Mouse (Mus musculus) limb, embryonic 12.5 days (tissue): ENCODE results near the gene Mfsd12. TPM values are rescaled to one million over a fixed set of nuclear protein-coding genes. Genes with fewer than 3 reads are reported as not detected.

Source experiments
- ATAC-seq: fragments of 200-750 bp; cut with Nextera tagmentation; 2 replicates; pipeline ENCODE4 v1.8.0; 2017; ENCODE audit warnings: low read depth, moderate TSS enrichment; ENCODE audit not compliant: insufficient number of reproducible peaks, insufficient read depth, low FRiP score, low TSS enrichment
- H3K27ac ChIP-seq: fragments of 300-500 bp; sonication (generic); 2 replicates; pipeline ENCODE4 v1.5.1; 2016; ENCODE audit warnings: mild to moderate bottlenecking, moderate library complexity
- H3K27me3 ChIP-seq: fragments of 300-500 bp; sonication (generic); 2 replicates; pipeline ENCODE4 v1.6.1; 2016; ENCODE audit warnings: mild to moderate bottlenecking, moderate library complexity
- H3K36me3 ChIP-seq: fragments of 300-500 bp; sonication (generic); 2 replicates; pipeline ENCODE4 v1.6.1; 2016; ENCODE audit warnings: mild to moderate bottlenecking, moderate library complexity
- H3K4me1 ChIP-seq: fragments of 300-500 bp; sonication (generic); replicated peaks from 2 replicates; pipeline ENCODE4 v1.6.1; 2016
- H3K4me2 ChIP-seq: fragments of 300-500 bp; sonication (generic); 2 replicates; pipeline ENCODE4 v1.6.1; 2016; ENCODE audit warnings: mild to moderate bottlenecking, moderate library complexity
- H3K4me3 ChIP-seq: fragments of 300-500 bp; sonication (generic); replicated peaks from 2 replicates; pipeline ENCODE4 v1.5.1; 2016; ENCODE audit warnings: mild to moderate bottlenecking
- H3K9ac ChIP-seq: fragments of 300-500 bp; sonication (generic); replicated peaks from 2 replicates; pipeline ENCODE4 v1.6.1; 2016; ENCODE audit warnings: mild to moderate bottlenecking, moderate library complexity
- H3K9me3 ChIP-seq: fragments of 300-500 bp; sonication (generic); 2 replicates; pipeline ENCODE4 v1.6.1; 2016; ENCODE audit warnings: mild to moderate bottlenecking, moderate library complexity
- WGBS: fragments of 180-500 bp; shearing (Covaris S2); methylation state at CpG from one replicate; pipeline ENCODE4 v1.1.7; 2016; 5-methylcytosine and 5-hydroxymethylcytosine counted together
- polyA plus RNA-seq: library from polyadenylated mRNA; unstranded; fragments of >200 nt; fragmentation: Nextera tagmentation; extraction: Ambion mirVana; gene quantifications from 2 replicates; pipeline ENCODE4 v1.2.1, GENCODE M21; 2016

Mfsd12 gene
- polyA plus RNA-seq, 1 experiment from 2014 or later: 13.3 TPM

DNA sequence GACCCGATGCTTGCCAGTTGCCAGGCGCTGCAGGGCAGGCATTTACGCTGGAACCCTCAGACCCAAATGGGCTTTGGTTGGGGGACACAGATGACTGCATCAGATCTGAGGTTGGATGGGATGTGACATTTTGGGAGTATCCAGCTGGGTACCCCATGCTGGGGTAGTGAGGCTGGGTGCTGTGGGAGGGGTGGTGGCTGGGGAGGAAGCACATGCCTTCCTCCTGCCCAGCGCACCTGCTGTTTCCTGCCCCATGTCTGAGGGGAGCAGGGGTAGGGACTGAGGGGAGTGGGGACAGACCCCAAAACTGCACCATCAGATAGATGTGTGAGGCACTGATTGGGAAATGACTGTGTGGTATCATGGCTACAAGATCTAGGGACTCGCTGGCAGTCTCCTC lies 39.5 kb downstream of the Mfsd12 start:
- H3K4me2 ChIP-seq: no peak overlapping the region
- H3K9me3 ChIP-seq: no peaks in the 10 kb centered on the region
- H3K9ac ChIP-seq: no peak overlapping the region; the same call in 1 of the 2 replicates
- peaks cover 37% of the 10 kb centered on the region for H3K36me3 ChIP-seq
- H3K4me1 ChIP-seq: peaks cover 46% of the 10 kb centered on the region
- no peak overlapping the region for H3K4me3 ChIP-seq
- ATAC-seq: no peak
- 74% methylated on average over 5 of the region's 5 CpGs for WGBS
- peaks cover 13% of the 10 kb centered on the region for H3K27me3 ChIP-seq
- H3K27ac ChIP-seq: 0 out of 2 replicates have a peak overlapping the region, but pooled peaks have one; percentile 17

DNA sequence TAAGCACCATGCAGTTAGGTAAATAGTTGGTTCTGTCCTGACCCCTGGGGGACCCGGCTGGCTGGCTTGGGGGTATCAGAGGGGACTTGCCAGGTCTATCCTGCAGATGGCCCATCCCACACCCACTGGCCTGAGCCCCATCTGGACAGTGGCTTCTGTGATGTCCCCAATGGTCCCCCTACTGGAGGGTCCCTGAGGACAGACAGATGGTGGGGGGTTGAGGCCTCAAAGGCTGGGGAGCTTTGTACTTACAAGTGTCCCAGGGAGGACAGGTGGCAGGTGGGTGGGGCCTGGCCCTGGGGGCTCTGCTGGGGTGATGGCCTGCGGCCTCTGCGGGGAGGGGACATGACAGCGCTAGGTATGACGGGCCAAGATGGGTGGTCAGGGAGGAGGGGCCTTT lies 42.0 kb downstream of the Mfsd12 start:
- Histone ChIP-seq H3K27ac (no peak overlapping the region), H3K4me3 (no peak overlapping the region), H3K4me1 (peaks cover 57% of the 10 kb centered on the region), H3K4me2 (no peak overlapping the region), H3K36me3 (peaks cover 37% of the 10 kb centered on the region), H3K27me3 (peaks cover 18% of the 10 kb centered on the region), H3K9ac (no peak overlapping the region), H3K9me3 (no peaks in the 10 kb centered on the region)
- ATAC-seq: no peak
- WGBS: 58% methylated on average over 5 of the region's 5 CpGs

DNA sequence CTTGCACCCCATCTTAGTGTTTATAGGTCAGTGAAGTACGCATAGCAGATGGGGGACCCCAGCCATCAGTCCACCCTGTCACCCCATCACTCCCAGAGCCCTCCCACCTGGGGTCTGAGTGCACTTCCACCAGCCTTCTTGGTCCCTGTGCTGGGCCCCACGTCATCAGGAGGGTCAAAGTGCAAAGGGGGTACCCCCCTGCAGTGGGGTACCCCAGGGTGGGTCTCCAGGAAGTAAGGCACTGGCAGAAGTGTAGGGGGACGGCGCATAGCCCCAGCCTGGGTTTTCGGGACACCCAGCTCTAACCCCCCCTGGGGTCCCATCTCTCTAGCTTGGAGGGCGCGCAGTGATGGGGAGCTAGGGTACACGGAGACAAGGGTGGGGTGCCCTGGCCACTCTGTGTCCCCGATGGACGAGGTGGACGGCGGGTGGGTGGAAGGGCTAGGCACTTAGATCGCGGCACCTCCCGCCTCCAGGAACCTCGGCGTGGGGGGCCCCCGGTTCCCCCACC lies 42.6 kb downstream of the Mfsd12 start:
- peak overlapping the region; percentile 32 for H3K4me2 ChIP-seq
- H3K4me3 ChIP-seq: no peak overlapping the region
- H3K27ac ChIP-seq: no peak overlapping the region
- H3K36me3 ChIP-seq: peaks cover 42% of the 10 kb centered on the region
- H3K27me3 ChIP-seq: peaks cover 24% of the 10 kb centered on the region
- 76% methylated on average over 18 of the region's 18 CpGs for WGBS
- peaks cover 62% of the 10 kb centered on the region for H3K4me1 ChIP-seq
- ATAC-seq: no peak
- no peak overlapping the region for H3K9ac ChIP-seq
- no peaks in the 10 kb centered on the region for H3K9me3 ChIP-seq

GRCm38 (mm10) chr10:81400371-81401204 lies 43.3 kb downstream of the Mfsd12 start:
- Histone ChIP-seq H3K36me3 (peaks cover 50% of the 10 kb centered on the region), H3K9me3 (no peaks in the 10 kb centered on the region), H3K9ac (no peak overlapping the region), H3K4me1 (peaks cover 64% of the 10 kb centered on the region), H3K4me2 (peak overlapping the region; percentile 32), H3K4me3 (no peak overlapping the region), H3K27me3 (peaks cover 29% of the 10 kb centered on the region), H3K27ac (peak overlapping the region; percentile 94)
- 50% methylated on average over 22 of the region's 22 CpGs for WGBS
- no peak for ATAC-seq

DNA sequence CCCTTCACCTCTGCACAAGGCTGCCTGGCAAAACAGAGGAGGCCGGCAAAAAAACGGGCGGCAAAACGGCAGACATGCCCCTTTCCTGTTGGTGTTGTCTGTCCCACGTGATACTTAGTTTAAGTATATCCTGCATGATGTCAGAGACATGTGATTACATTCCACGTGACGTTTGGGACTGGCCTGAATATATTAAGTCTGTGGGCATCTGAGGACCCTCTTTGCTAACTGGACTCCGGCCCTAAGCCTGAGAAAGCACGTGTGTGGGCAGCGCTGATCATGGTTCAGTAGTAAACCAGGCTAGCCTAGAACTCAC lies 43.9 kb downstream of the Mfsd12 start:
- Histone ChIP-seq H3K27ac (peak overlapping the region; percentile 94), H3K4me3 (no peak overlapping the region), H3K4me1 (peaks cover 67% of the 10 kb centered on the region), H3K27me3 (peaks cover 35% of the 10 kb centered on the region), H3K9me3 (no peaks in the 10 kb centered on the region), H3K4me2 (peak overlapping the region; percentile 50; the same call in 1 of the 2 replicates), H3K36me3 (peaks cover 55% of the 10 kb centered on the region), H3K9ac (no peak overlapping the region)
- peak; percentile 3; the same call in 1 of the 2 replicates for ATAC-seq
- WGBS: 23% methylated on average over 10 of the region's 10 CpGs

GRCm38 (mm10) chr10:81401521-81402226 lies 44.4 kb downstream of the Mfsd12 start:
- Histone ChIP-seq H3K4me3 (peak overlapping the region; percentile 17; the same call in 1 of the 2 replicates), H3K4me2 (peak overlapping the region; percentile 50), H3K36me3 (peaks cover 60% of the 10 kb centered on the region), H3K27ac (peak overlapping the region; percentile 94), H3K9me3 (no peaks in the 10 kb centered on the region), H3K4me1 (peaks cover 69% of the 10 kb centered on the region), H3K9ac (0 out of 2 replicates have a peak overlapping the region, but pooled peaks have one; percentile 31), H3K27me3 (peaks cover 40% of the 10 kb centered on the region)
- 6% methylated on average over 18 of the region's 18 CpGs for WGBS
- peak; percentile 74 for ATAC-seq

DNA sequence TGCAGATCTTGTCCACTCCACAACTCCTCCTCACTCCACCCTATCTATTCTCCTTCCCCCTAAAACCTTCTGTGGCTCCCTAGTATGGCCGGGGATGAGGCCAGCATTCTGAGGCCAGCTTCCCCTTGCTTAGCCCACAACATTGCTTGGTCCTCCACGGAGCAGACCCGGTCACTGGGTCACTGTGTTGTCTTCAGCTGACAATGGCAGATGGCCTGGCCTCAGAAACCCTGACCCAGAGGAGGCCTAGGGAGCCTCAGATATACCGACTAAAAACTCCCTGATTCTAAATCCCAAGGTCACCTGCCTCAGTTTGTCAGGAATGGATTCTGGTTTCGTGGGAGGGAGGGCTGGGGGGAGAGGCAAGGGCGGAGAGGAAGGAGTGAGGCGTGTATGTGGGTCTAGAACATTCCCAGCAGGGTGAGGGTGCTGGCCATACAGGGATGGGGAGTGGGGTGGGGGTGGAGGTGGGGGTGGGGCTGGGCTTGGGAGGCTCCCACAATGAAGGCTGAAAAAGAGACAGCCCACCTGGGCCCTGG lies 45.0 kb downstream of the Mfsd12 start:
- peak overlapping the region; percentile 94 for H3K27ac ChIP-seq
- peak; percentile 7; the same call in 1 of the 2 replicates for ATAC-seq
- no peaks in the 10 kb centered on the region for H3K9me3 ChIP-seq
- peaks cover 62% of the 10 kb centered on the region for H3K36me3 ChIP-seq
- H3K4me2 ChIP-seq: peak overlapping the region; percentile 50
- H3K9ac ChIP-seq: 0 out of 2 replicates have a peak overlapping the region, but pooled peaks have one; percentile 31
- H3K4me1 ChIP-seq: peaks cover 71% of the 10 kb centered on the region
- H3K27me3 ChIP-seq: peaks cover 46% of the 10 kb centered on the region
- whole genome bisulfite sequencing: 21% methylated on average over 7 of the region's 7 CpGs
- peak overlapping the region; percentile 17; the same call in 1 of the 2 replicates for H3K4me3 ChIP-seq

DNA sequence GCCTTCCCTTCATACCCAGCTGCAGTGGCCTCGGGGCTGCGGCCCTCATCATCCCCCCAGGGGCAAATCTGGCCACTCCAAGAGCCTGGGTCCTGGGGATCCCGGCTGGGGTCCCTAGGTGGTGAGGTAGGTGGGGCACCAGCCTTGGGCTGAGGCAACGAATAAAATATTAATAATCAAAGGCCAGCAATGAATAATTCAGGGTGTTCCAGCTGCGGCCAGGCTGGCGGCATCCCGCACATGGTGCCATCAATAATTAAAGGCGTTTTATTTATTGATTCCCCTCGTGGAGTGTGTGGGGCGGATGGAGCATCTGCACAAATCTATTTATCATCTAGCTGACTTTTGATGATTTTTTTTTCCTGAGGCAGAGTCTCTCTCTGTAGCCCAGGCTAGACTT lies 46.2 kb downstream of the Mfsd12 start:
- Histone ChIP-seq H3K27ac (peak overlapping the region; percentile 94), H3K4me3 (no peak overlapping the region), H3K27me3 (peaks cover 59% of the 10 kb centered on the region), H3K9me3 (no peaks in the 10 kb centered on the region), H3K36me3 (peaks cover 57% of the 10 kb centered on the region), H3K9ac (peak overlapping the region; percentile 40; the same call in 1 of the 2 replicates), H3K4me1 (peaks cover 84% of the 10 kb centered on the region), H3K4me2 (peak overlapping the region; percentile 50; the same call in 1 of the 2 replicates)
- ATAC-seq: no peak
- WGBS: 54% methylated on average over 10 of the region's 10 CpGs

DNA sequence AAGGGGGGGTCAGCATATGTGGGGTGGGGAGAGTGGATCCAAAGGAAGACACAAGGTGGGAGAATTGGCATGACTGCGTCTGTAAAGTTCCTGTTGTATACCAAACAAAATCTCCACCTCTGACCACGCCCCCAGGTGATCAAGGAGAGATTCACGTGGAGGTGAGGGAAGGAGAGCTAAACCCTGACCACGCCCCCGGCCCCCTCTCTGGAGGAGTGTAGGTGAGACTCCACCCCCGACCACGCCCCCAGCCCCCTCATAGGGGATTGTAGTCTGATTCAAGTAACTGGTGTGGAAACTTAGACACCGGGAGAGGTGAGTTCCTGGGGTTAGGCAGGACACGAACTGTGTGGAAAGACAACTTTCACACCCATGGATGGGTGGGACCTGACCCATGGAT lies 46.8 kb downstream of the Mfsd12 start:
- H3K27ac ChIP-seq: no peak overlapping the region
- H3K9ac ChIP-seq: no peak overlapping the region
- no peaks in the 10 kb centered on the region for H3K9me3 ChIP-seq
- no peak for ATAC-seq
- H3K4me1 ChIP-seq: peaks cover 89% of the 10 kb centered on the region
- peaks cover 54% of the 10 kb centered on the region for H3K36me3 ChIP-seq
- no peak overlapping the region for H3K4me3 ChIP-seq
- WGBS: 15% methylated on average over 9 of the region's 9 CpGs
- no peak overlapping the region for H3K4me2 ChIP-seq
- H3K27me3 ChIP-seq: peaks cover 61% of the 10 kb centered on the region

GRCm38 (mm10) chr10:81404720-81405119 lies 47.4 kb downstream of the Mfsd12 start:
- WGBS: 62% methylated on average over 18 of the region's 18 CpGs
- no peak overlapping the region for H3K4me2 ChIP-seq
- no peak overlapping the region for H3K4me3 ChIP-seq
- H3K4me1 ChIP-seq: peaks cover 91% of the 10 kb centered on the region
- ATAC-seq: no peak
- peak overlapping the region; percentile 35; the same call in 1 of the 2 replicates for H3K27ac ChIP-seq
- H3K36me3 ChIP-seq: peaks cover 48% of the 10 kb centered on the region
- peaks cover 60% of the 10 kb centered on the region for H3K27me3 ChIP-seq
- no peaks in the 10 kb centered on the region for H3K9me3 ChIP-seq
- H3K9ac ChIP-seq: no peak overlapping the region
